Mouse (Mus musculus) intestine, embryonic 15.5 days (tissue): ENCODE measurements at regions not wholly inside any gene's neighbourhood (a gene's known extent, or its start where the extent isn't known, plus 50 kb on each side); places are given as distances from the start of the nearest gene placed in this dataset.

Experiments
- ATAC-seq: fragments of 200-750 bp; cut with Nextera tagmentation; 2 replicates; pipeline ENCODE4 v1.8.0; 2017; ENCODE audit warnings: moderate TSS enrichment, moderate library complexity
- H3K27ac ChIP-seq: fragments of 300-500 bp; sonication (generic); 2 replicates; pipeline ENCODE4 v1.5.1; 2015; ENCODE audit warnings: mild to moderate bottlenecking, inconsistent platforms
- H3K27me3 ChIP-seq: fragments of 300-500 bp; sonication (generic); replicated peaks from 2 replicates; pipeline ENCODE4 v1.6.1; 2015; ENCODE audit warnings: inconsistent platforms
- H3K36me3 ChIP-seq: fragments of 300-500 bp; sonication (generic); 2 replicates; pipeline ENCODE4 v1.6.1; 2015; ENCODE audit warnings: inconsistent platforms
- H3K4me1 ChIP-seq: fragments of 300-500 bp; sonication (generic); replicated peaks from 2 replicates; pipeline ENCODE4 v1.6.1; 2015; ENCODE audit warnings: inconsistent platforms
- H3K4me2 ChIP-seq: fragments of 300-500 bp; sonication (generic); replicated peaks from 2 replicates; pipeline ENCODE4 v1.6.1; 2015; ENCODE audit warnings: mild to moderate bottlenecking, inconsistent platforms
- H3K4me3 ChIP-seq: fragments of 300-500 bp; sonication (generic); replicated peaks from 2 replicates; pipeline ENCODE4 v1.5.1; 2015; ENCODE audit warnings: inconsistent platforms
- H3K9ac ChIP-seq: fragments of 300-500 bp; sonication (generic); 2 replicates; pipeline ENCODE4 v1.6.1; 2015; ENCODE audit warnings: inconsistent platforms
- H3K9me3 ChIP-seq: fragments of 300-500 bp; sonication (generic); 2 replicates; pipeline ENCODE4 v1.6.1; 2016; ENCODE audit warnings: inconsistent platforms
- WGBS: fragments of 180-500 bp; shearing (Covaris S2); methylation state at CpG from one replicate; pipeline ENCODE4 v1.1.7; 2015; 5-methylcytosine and 5-hydroxymethylcytosine counted together

GRCm38 (mm10) chr7:136137831-136138602, 421.9 kb upstream of the Mki67 start:
- H3K4me3 ChIP-seq = no peak overlapping the region
- no peaks in the 10 kb centered on the region for H3K36me3 ChIP-seq
- no peaks in the 10 kb centered on the region for H3K4me1 ChIP-seq
- 80% methylated on average over 15 of the region's 15 CpGs for WGBS
- no peak for ATAC-seq
- H3K9ac ChIP-seq = no peak overlapping the region
- H3K4me2 ChIP-seq = no peak overlapping the region
- no peaks in the 10 kb centered on the region for H3K27me3 ChIP-seq
- no peak overlapping the region for H3K27ac ChIP-seq
- H3K9me3 ChIP-seq = no peaks in the 10 kb centered on the region

GRCm38 (mm10) chr7:136142832-136143231, 426.7 kb upstream of the Mki67 start:
- Histone ChIP-seq H3K27me3 (no peaks in the 10 kb centered on the region), H3K36me3 (no peaks in the 10 kb centered on the region), H3K4me2 (no peak overlapping the region), H3K9ac (no peak overlapping the region), H3K27ac (no peak overlapping the region), H3K4me1 (no peaks in the 10 kb centered on the region), H3K4me3 (no peak overlapping the region), H3K9me3 (no peaks in the 10 kb centered on the region)
- no peak for ATAC-seq

- H3K9me3 ChIP-seq = no peaks in the 10 kb centered on the region
- no peak overlapping the region for H3K4me2 ChIP-seq
- H3K36me3 ChIP-seq = no peaks in the 10 kb centered on the region
- no peak overlapping the region for H3K4me3 ChIP-seq
- no peak for ATAC-seq
- WGBS = 72% methylated on average over 5 of the region's 5 CpGs
- no peak overlapping the region for H3K9ac ChIP-seq
- no peaks in the 10 kb centered on the region for H3K27me3 ChIP-seq
- H3K27ac ChIP-seq = no peak overlapping the region
- no peaks in the 10 kb centered on the region for H3K4me1 ChIP-seq
Observed at GRCm38 (mm10) chr7:136150196-136150595, 434.0 kb upstream of the Mki67 start.

DNA sequence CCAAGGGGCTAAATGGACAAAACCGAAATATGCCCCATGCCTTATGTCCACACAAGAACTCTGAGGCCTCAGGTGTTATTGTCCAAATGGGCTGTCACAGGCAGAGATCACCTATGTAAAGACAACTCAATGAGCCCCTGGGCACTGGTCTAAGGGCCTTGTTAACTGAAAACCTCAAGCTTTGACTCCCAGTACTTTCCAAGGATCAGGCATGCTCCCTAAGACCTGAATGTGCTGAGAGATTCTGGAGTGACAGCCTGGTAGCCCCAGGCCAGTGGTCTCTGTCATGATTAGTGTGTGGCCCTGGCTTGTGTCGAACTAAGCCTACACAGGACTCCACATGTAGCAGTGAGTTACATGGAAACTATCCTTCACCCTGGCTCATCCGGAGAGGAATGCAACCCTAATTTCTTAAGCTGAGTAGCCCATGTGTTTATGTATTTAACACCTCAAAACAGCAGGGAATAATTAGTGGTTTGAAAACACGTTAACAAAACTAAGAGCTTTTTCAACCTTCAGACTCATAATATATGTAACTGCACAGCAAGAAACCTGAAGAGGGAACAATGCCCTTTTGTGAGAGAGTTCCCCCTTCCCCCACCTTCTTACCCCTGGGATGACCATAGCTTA, 435.3 kb upstream of the Mki67 start:
- Histone ChIP-seq H3K4me3 (no peak overlapping the region), H3K36me3 (no peaks in the 10 kb centered on the region), H3K4me1 (no peaks in the 10 kb centered on the region), H3K9ac (no peak overlapping the region), H3K4me2 (no peak overlapping the region), H3K9me3 (no peaks in the 10 kb centered on the region), H3K27ac (no peak overlapping the region), H3K27me3 (no peaks in the 10 kb centered on the region)
- 74% methylated on average over 4 of the region's 4 CpGs for WGBS
- ATAC-seq = no peak

DNA sequence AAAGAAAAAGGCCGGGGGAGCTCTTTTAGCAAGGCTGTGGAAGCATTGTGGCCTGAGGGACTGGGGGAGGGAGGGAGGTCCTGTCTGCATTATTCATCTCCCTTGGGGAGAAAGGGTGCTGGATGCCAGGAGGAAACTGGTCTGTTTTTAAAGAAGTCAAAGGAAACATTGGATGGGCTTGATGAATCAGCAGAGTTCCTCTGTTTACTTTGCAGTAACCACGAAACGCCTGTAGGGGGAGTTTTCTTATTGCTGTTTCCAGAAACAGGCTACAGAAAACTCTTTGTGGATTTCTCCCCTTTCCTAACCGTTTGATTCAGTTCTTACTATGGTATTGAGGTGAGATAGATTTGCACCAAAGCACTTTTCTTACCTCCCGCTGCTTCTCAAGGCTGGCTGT, 436.3 kb upstream of the Mki67 start:
- 36% methylated on average over 5 of the region's 5 CpGs for WGBS
- H3K9ac ChIP-seq = no peak overlapping the region
- no peak for ATAC-seq

GRCm38 (mm10) chr7:136153621-136154020, 437.5 kb upstream of the Mki67 start:
- no peaks in the 10 kb centered on the region for H3K27me3 ChIP-seq
- H3K36me3 ChIP-seq = no peaks in the 10 kb centered on the region
- no peak overlapping the region for H3K4me2 ChIP-seq
- 73% methylated on average over 3 of the region's 3 CpGs for WGBS
- no peak overlapping the region for H3K4me3 ChIP-seq
- no peaks in the 10 kb centered on the region for H3K4me1 ChIP-seq
- no peak overlapping the region for H3K27ac ChIP-seq
- H3K9ac ChIP-seq = no peak overlapping the region
- H3K9me3 ChIP-seq = no peaks in the 10 kb centered on the region
- no peak for ATAC-seq

More for the DNA sequence above, 436.3 kb upstream of the Mki67 start:
- Histone ChIP-seq H3K27ac (no peak overlapping the region), H3K9me3 (no peaks in the 10 kb centered on the region), H3K4me3 (no peak overlapping the region), H3K4me2 (no peak overlapping the region), H3K27me3 (no peaks in the 10 kb centered on the region), H3K4me1 (no peaks in the 10 kb centered on the region), H3K36me3 (no peaks in the 10 kb centered on the region)

DNA sequence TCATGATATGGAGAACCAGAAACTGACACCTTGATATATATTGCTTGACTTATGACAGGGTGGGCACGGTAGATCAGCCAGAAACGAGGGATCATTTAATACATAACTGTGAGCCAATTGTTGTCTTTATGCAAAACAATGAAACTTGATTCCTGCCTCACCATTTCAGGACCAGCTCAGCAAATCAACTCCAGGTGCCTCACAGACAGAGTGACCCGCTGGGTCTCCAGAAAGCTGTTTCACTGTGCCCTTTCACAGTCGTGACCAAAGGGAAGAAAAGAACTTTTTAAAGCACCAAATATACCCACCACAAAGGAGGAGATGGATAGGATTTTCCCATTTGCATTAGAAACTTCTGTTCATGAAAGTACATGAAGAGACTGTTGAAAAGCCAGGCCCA, 443.0 kb upstream of the Mki67 start:
- no peaks in the 10 kb centered on the region for H3K36me3 ChIP-seq
- H3K9me3 ChIP-seq = no peaks in the 10 kb centered on the region
- H3K4me3 ChIP-seq = no peak overlapping the region
- 34% methylated on average over 4 of the region's 4 CpGs for WGBS
- H3K4me1 ChIP-seq = no peaks in the 10 kb centered on the region
- no peaks in the 10 kb centered on the region for H3K27me3 ChIP-seq
- H3K27ac ChIP-seq = no peak overlapping the region
- H3K4me2 ChIP-seq = no peak overlapping the region
- no peak for ATAC-seq
- no peak overlapping the region for H3K9ac ChIP-seq

- ATAC-seq = no peak
- WGBS = 70% methylated on average over 2 of the region's 2 CpGs
- no peaks in the 10 kb centered on the region for H3K36me3 ChIP-seq
- no peaks in the 10 kb centered on the region for H3K4me1 ChIP-seq
- H3K27me3 ChIP-seq = no peaks in the 10 kb centered on the region
- H3K9me3 ChIP-seq = no peaks in the 10 kb centered on the region
- H3K4me2 ChIP-seq = no peak overlapping the region
- no peak overlapping the region for H3K27ac ChIP-seq
- no peak overlapping the region for H3K4me3 ChIP-seq
- H3K9ac ChIP-seq = no peak overlapping the region
Observed at GRCm38 (mm10) chr7:136161526-136161925, 445.4 kb upstream of the Mki67 start.

DNA sequence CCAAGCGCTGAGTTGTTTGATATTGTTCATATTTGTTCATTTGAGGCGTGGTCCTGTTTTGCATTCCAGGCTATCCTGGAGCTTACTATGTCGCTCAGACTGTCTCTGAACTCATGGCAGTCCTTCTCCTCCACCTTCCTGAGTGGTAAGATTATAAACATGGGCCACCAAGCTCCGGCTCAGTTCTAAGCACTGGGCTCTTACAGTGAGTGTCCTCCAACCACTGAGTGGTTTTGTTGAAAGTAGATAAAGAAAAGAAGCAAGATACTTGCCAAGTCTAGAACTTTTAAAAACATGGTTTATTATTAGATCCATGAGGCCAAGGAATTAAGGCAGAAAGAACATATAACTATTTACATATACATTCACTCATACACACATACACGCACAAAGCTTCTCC, 448.7 kb upstream of the Mki67 start:
- Histone ChIP-seq H3K4me1 (no peaks in the 10 kb centered on the region), H3K27ac (no peak overlapping the region), H3K4me2 (no peak overlapping the region), H3K4me3 (no peak overlapping the region), H3K9ac (no peak overlapping the region), H3K9me3 (no peaks in the 10 kb centered on the region), H3K36me3 (no peaks in the 10 kb centered on the region), H3K27me3 (no peaks in the 10 kb centered on the region)
- WGBS = 72% methylated on average over 5 of the region's 5 CpGs
- ATAC-seq = no peak

GRCm38 (mm10) chr7:136169261-136169660, 453.1 kb upstream of the Mki67 start:
- no peaks in the 10 kb centered on the region for H3K27me3 ChIP-seq
- no peaks in the 10 kb centered on the region for H3K9me3 ChIP-seq
- H3K4me1 ChIP-seq = no peaks in the 10 kb centered on the region
- no peaks in the 10 kb centered on the region for H3K36me3 ChIP-seq
- no peak overlapping the region for H3K4me3 ChIP-seq
- no peak overlapping the region for H3K27ac ChIP-seq
- H3K9ac ChIP-seq = no peak overlapping the region
- WGBS = 69% methylated on average over 3 of the region's 4 CpGs
- no peak overlapping the region for H3K4me2 ChIP-seq
- no peak for ATAC-seq

DNA sequence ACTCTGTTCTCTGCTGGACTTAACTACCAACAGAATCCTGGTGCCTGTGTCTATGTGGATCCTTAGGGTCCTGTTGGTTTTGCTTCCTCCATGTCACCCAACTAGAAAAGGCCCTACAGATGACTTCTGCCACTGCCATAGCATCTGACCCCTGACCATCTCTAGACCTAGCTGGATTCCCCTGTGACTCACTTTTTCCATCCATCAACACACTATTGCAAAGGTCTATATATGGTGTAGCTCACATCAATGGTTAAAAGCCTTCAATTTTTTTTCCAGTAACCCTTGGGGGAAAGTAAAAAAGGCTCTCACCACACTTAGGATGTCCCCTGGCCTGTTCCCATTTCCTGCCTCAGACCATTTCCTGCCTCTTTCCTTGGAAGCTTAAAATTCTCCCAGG, 460.2 kb upstream of the Mki67 start:
- Histone ChIP-seq H3K4me1 (no peaks in the 10 kb centered on the region), H3K27ac (no peak overlapping the region), H3K9me3 (no peaks in the 10 kb centered on the region), H3K27me3 (no peaks in the 10 kb centered on the region), H3K4me2 (no peak overlapping the region), H3K36me3 (no peaks in the 10 kb centered on the region), H3K9ac (no peak overlapping the region), H3K4me3 (no peak overlapping the region)
- ATAC-seq = no peak

- H3K4me2 ChIP-seq = no peak overlapping the region
- ATAC-seq = no peak
- H3K36me3 ChIP-seq = no peaks in the 10 kb centered on the region
- H3K9me3 ChIP-seq = no peaks in the 10 kb centered on the region
- 64% methylated on average over 6 of the region's 6 CpGs for WGBS
- H3K9ac ChIP-seq = no peak overlapping the region
- H3K4me3 ChIP-seq = no peak overlapping the region
- H3K27ac ChIP-seq = no peak overlapping the region
- no peaks in the 10 kb centered on the region for H3K27me3 ChIP-seq
- no peaks in the 10 kb centered on the region for H3K4me1 ChIP-seq
Observed at GRCm38 (mm10) chr7:136180996-136181395, 464.8 kb upstream of the Mki67 start.

- Histone ChIP-seq H3K4me3 (no peak overlapping the region), H3K4me2 (no peak overlapping the region), H3K27ac (0 out of 2 replicates have a peak overlapping the region, but pooled peaks have one; percentile 22), H3K4me1 (no peaks in the 10 kb centered on the region), H3K27me3 (no peaks in the 10 kb centered on the region), H3K36me3 (no peaks in the 10 kb centered on the region), H3K9ac (no peak overlapping the region), H3K9me3 (no peaks in the 10 kb centered on the region)
- WGBS = 39% methylated on average over 5 of the region's 5 CpGs
- ATAC-seq = no peak
Observed at GRCm38 (mm10) chr7:136182101-136182500, 465.9 kb upstream of the Mki67 start.
